Mouse (Mus musculus) embryonic facial prominence, embryonic 11.5 days (tissue): ENCODE measurements around the gene Prdm15. TPM values are rescaled to one million over a fixed set of nuclear protein-coding genes. Genes with fewer than 3 reads are reported as not detected.

Experiments used
- ATAC-seq: fragments of 200-750 bp; cut with Nextera tagmentation; replicated peaks from 2 replicates; pipeline ENCODE4 v1.8.0; 2017; ENCODE audit warnings: low read depth; ENCODE audit not compliant: insufficient number of reproducible peaks, low FRiP score, low TSS enrichment
- DNase-seq: peaks from one replicate; pipeline ENCODE4 v3.0.0-alpha.2; 2015; ENCODE audit warnings: low spot score
- H3K27ac ChIP-seq: fragments of 300-500 bp; sonication (generic); replicated peaks from 2 replicates; pipeline ENCODE4 v1.5.1; 2014; ENCODE audit warnings: mild to moderate bottlenecking, low read depth, low read length, control low read depth
- H3K27me3 ChIP-seq: fragments of 300-500 bp; sonication (generic); 2 replicates; pipeline ENCODE4 v1.6.1; 2014; ENCODE audit warnings: mild to moderate bottlenecking, low read length, moderate library complexity, mixed read lengths; ENCODE audit not compliant: control insufficient read depth, insufficient read depth
- H3K36me3 ChIP-seq: fragments of 300-500 bp; sonication (generic); replicated peaks from 2 replicates; pipeline ENCODE4 v1.6.1; 2014; ENCODE audit warnings: low read depth, mild to moderate bottlenecking, low read length, moderate library complexity, mixed read lengths; ENCODE audit not compliant: control insufficient read depth, insufficient read depth
- H3K4me1 ChIP-seq: fragments of 300-500 bp; sonication (generic); 2 replicates; pipeline ENCODE4 v1.6.1; 2014; ENCODE audit warnings: low read length, mixed read lengths; ENCODE audit not compliant: control insufficient read depth, insufficient read depth
- H3K4me2 ChIP-seq: fragments of 300-500 bp; sonication (generic); 2 replicates; pipeline ENCODE4 v1.6.1; 2014; ENCODE audit warnings: low read depth, mild to moderate bottlenecking, control low read depth, low read length, moderate library complexity
- H3K4me3 ChIP-seq: fragments of 300-500 bp; sonication (generic); 2 replicates; pipeline ENCODE4 v1.5.1; 2014; ENCODE audit warnings: low read depth, low read length, control low read depth
- H3K9ac ChIP-seq: fragments of 300-500 bp; sonication (generic); replicated peaks from 2 replicates; pipeline ENCODE4 v1.6.1; 2014; ENCODE audit warnings: mild to moderate bottlenecking, control low read depth, low read length
- H3K9me3 ChIP-seq: fragments of 300-500 bp; sonication (generic); replicated peaks from 2 replicates; pipeline ENCODE4 v1.6.1; 2016; ENCODE audit warnings: mild to moderate bottlenecking, low read length, inconsistent platforms, mixed read lengths; ENCODE audit not compliant: control insufficient read depth
- WGBS: fragments of 180-500 bp; shearing (Covaris S2); extraction: QIAGEN DNeasy Blood & Tissue Kit; methylation state at CpG from one replicate; pipeline ENCODE4 v1.1.7; 2014; 5-methylcytosine and 5-hydroxymethylcytosine counted together
- microRNA-seq: library from miRNA; unstranded; fragments of <30 nt; microRNA quantifications from one replicate; pipeline ENCODE4, GENCODE M21; 2016; ENCODE audit warnings: borderline number of aligned reads
- polyA plus RNA-seq: library from polyadenylated mRNA; unstranded; fragments of >200 nt; fragmentation: Nextera tagmentation; extraction: Ambion mirVana; gene quantifications from 2 replicates; pipeline ENCODE4 v1.2.1, GENCODE M21; 2014

Gene Prdm15
- polyA plus RNA-seq, 1 experiment from 2014 or later: 10.3 TPM

- no peaks in the 10 kb centered on the region for H3K9me3 ChIP-seq
- ATAC-seq: no peak
- WGBS: 43% methylated on average over 2 of the region's 2 CpGs
- no peak overlapping the region for H3K9ac ChIP-seq
- no peak overlapping the region for H3K4me3 ChIP-seq
- no peak for DNase-seq
- H3K4me2 ChIP-seq: no peak overlapping the region
- no peak overlapping the region for H3K27ac ChIP-seq
- no peaks in the 10 kb centered on the region for H3K4me1 ChIP-seq
- no peaks in the 10 kb centered on the region for H3K36me3 ChIP-seq
- peaks cover under 1% of the 10 kb centered on the region for H3K27me3 ChIP-seq
Measured at GRCm38 (mm10) chr16:97756460-97756859, 95.2 kb downstream of the Prdm15 start.

- WGBS: 92% methylated on average over 3 of the region's 3 CpGs
- no peak for ATAC-seq
Measured at GRCm38 (mm10) chr16:97752316-97752941, 99.2 kb downstream of the Prdm15 start.

GRCm38 (mm10) chr16:97751884-97752283, 99.8 kb downstream of the Prdm15 start:
- Histone ChIP-seq H3K4me2 (no peak overlapping the region), H3K4me1 (no peaks in the 10 kb centered on the region), H3K27ac (no peak overlapping the region), H3K9me3 (no peaks in the 10 kb centered on the region), H3K27me3 (no peaks in the 10 kb centered on the region), H3K4me3 (no peak overlapping the region), H3K9ac (no peak overlapping the region), H3K36me3 (no peaks in the 10 kb centered on the region)
- WGBS: 71% methylated on average over 8 of the region's 8 CpGs
- DNase-seq (peak; percentile 57), ATAC-seq (no peak)

More at GRCm38 (mm10) chr16:97752316-97752941, 99.2 kb downstream of the Prdm15 start:
- DNase-seq: no peak
- Histone ChIP-seq H3K9me3 (no peaks in the 10 kb centered on the region), H3K9ac (no peak overlapping the region), H3K4me3 (no peak overlapping the region), H3K36me3 (no peaks in the 10 kb centered on the region), H3K27ac (no peak overlapping the region), H3K4me2 (no peak overlapping the region), H3K27me3 (no peaks in the 10 kb centered on the region), H3K4me1 (no peaks in the 10 kb centered on the region)

- Histone ChIP-seq H3K4me1 (no peaks in the 10 kb centered on the region), H3K27me3 (no peaks in the 10 kb centered on the region), H3K4me3 (no peak overlapping the region), H3K9me3 (no peaks in the 10 kb centered on the region), H3K27ac (no peak overlapping the region), H3K9ac (no peak overlapping the region), H3K36me3 (no peaks in the 10 kb centered on the region), H3K4me2 (no peak overlapping the region)
- DNase-seq: no peak
- WGBS: 87% methylated on average over 6 of the region's 6 CpGs
- ATAC-seq: no peak
Measured at GRCm38 (mm10) chr16:97748421-97748820, 103.2 kb downstream of the Prdm15 start.

Small RNA genes within 50 kb of the gene (microRNA-seq; reads per million reads assigned to microRNA genes)
- not detected for gene Mir6964

Other genes starting within 250 kb of the Prdm15 start
- gene Tmprss2, start 240.7 kb downstream of the Prdm15 start, polyA plus RNA-seq: 0.41 and 1.6 TPM in 2 replicates
- gene Ripk4, start 88.1 kb downstream of the Prdm15 start, polyA plus RNA-seq: 5.9 and 6.4 TPM in 2 replicates
- 15.3 and 17.9 TPM in 2 replicates for gene C2cd2, start 110.7 kb upstream of the Prdm15 start, polyA plus RNA-seq
- 13.5 and 14.2 TPM in 2 replicates for gene Zbtb21, start 110.8 kb upstream of the Prdm15 start, polyA plus RNA-seq
- 23.4 and 29.2 TPM in 2 replicates for gene B230307C23Rik, start 145.5 kb upstream of the Prdm15 start, polyA plus RNA-seq
- gene A630089N07Rik, start 230.6 kb upstream of the Prdm15 start, polyA plus RNA-seq: 27.3 and 31.9 TPM in 2 replicates